Mouse (Mus musculus) kidney, adult 9 months (tissue): ENCODE data around the gene Bahcc1.

Experiments
- DNase-seq: peaks from one replicate; pipeline ENCODE4 v3.0.0; 2022

Bahcc1 gene

DNA sequence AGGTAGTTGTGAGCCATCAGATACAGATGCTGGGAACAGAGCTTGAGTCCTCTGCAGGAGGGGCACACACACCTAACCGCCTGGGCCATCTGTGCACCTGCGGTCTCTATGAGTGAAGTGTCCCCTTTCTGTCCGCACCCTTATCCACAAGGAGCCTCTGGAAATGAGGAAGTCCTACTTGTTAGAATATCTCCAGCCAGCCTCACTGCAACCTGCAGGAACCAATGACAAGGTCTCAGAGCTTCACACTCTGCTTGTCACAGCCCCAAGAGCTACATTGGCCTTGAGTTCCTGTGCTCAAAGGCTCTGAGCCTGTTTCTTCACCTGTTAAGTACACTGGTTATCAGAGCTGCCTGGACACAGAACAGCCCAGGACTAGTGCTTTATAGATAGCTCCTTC lies 30.4 kb downstream of the Bahcc1 start:
- no peak for DNase-seq

DNA sequence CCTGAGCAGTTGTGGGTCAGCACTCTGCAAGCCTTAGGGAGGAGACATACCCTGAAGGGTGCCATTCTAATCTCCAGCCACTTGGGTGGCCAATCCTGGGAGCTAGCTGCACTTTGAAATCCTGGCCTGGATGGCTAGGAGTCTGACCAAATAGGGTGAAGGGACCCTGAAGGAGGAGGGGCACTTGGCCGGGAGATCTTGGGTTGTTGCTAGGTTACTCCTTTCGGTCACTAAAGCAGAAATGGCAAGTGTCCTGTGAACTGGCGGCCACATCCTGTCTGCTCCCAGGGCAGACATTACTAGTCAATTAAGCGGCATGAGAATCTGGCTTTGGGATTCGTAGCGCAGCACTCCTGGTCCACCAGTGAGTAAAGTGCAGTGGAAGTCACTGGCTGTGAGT lies 31.3 kb downstream of the Bahcc1 start:
- DNase-seq: no peak

DNA sequence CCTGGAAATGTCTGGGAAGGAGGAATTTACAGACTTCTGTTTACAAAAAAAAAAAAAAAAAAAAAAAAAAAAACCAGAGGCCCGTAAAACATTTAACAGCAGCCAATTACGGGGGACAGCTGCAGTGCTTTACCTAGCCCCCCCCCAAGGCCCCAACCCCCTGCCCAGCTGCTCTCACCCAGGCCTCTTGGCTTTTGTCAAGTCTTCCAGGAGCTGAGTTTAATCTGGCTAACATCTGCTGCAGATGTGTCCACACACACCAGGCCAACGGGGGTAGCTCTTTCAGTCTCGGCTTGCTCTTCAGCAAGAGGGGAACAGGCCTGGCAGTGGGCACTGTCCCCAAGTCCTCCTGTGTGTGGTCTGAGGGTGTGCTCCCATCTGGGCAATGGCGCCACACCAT lies 32.7 kb downstream of the Bahcc1 start:
- no peak for DNase-seq

DNA sequence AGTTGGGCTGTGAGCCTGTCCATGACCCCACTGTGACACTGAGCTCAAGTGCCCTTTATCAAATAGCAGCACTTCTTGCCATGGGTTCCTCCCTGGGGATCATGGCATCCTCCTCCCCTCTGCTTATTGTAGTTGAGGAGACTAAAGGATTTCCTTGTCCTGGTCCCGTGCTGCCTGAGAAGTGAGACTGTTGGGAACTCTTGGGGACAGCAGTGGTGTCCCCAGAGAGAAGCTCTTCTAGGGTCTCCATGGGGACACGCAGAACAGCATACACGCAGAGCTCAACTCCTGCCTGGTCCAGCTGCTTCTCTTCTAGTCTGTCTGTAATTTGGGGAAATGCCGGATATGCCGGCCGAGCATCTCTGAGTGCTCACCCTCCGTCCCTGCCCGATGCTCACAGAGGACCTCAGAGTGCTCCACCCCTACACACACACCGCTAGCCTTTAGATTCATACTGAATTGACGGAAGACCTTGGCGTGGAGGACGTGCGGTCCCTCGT lies 33.6 kb downstream of the Bahcc1 start:
- no peak for DNase-seq

GRCm38 (mm10) chr11:120267274-120267673 lies 34.5 kb downstream of the Bahcc1 start:
- DNase-seq: no peak

- DNase-seq: no peak
These were observed 34.9 kb downstream of the Bahcc1 start for GRCm38 (mm10) chr11:120267676-120268075.

- no peak for DNase-seq
These were observed 35.6 kb downstream of the Bahcc1 start for GRCm38 (mm10) chr11:120268195-120268967.

DNA sequence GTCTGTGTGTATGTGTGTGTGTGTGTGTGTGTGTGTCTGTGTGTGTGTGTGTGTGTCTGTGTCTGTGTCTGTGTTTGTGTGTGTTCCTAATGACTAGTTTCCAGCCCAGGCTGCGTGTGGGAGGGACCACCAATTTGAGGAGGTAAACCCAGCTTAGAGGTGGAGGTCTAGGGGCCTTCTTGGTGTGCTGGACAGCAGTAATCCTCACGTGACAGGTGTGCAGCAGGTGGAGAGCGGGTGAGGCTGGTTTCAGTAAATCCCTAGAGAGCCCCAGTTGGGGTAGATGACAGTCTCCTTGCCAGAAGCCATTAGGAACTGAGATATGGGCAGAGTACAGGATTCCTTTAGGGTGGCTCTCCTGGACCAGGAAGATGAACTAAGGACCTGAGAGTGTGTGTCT lies 36.3 kb downstream of the Bahcc1 start:
- no peak for DNase-seq

DNA sequence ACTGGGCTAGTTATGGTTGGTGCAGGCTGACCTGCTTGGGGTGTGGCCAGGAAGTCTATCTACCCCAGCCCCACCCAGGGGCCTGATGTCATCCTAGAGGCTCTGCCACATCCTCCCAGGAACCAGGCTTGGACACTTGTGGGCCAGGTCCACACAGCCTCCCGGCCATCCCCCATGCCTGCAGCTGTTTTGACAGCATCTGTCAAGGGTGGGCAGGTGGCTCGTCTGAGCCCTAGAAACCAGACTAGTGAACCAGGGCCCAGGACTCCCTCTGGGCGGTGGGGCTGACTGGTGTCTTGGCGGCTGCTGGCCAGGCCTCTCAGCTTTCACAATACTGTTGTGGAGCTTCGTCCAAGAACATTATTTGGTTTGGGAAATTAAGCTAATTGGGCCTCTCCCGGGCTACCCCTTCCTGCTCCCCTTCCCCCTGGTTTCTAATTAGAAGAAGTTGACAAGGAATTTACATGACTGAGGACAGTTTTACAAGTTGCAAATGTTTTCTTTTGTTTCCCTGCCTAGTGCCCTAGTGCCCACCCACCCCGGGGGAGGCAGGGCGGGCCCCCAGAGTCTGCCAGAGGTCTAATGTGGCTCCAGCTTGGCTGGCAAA lies 36.9 kb downstream of the Bahcc1 start:
- DNase-seq: no peak

- DNase-seq: no peak
These were observed 46.6 kb downstream of the Bahcc1 start for GRCm38 (mm10) chr11:120279335-120279734.

DNA sequence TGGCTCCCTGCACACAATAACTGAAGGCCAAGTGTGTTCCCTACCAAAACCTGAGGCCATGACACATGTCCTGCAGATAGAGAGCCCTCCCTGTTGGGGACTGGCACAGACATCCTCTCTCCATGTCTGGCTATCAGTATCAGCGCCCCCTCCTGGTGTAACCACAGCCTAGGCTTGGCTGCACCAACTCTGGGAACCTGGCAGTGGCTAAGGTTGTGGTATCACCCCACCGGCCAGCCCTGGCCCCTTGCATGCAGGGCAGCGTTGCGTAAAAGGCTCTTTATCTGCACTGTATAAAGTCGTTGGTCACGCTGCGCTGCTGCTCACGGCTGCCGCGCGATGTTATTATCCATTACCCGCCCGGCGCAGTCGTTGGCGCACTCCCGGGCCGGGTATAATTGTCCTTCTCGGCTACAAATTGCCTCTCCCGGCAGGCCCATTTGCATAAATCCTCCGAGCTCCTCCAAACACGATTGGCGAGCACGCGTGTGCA lies 47.6 kb downstream of the Bahcc1 start:
- DNase-seq: peak; percentile 64

DNA sequence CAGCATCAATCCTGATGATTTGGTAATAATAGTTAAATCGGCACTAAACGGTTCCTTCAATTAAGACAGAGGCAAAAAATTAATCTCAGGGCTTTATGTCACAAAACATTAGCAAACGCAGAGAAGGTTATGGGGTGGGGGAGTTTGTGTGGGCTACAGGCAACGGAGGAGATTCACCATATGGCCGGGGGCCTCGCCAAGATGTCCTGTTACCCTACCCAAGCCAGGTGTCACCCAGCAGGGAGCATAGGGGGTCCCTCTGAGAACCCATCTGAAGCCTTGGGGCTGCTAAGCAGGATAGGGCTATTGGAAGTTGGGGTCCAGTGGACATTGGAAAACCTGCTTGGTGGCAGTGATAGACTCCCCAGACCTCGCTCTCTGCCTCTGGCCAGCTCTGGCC lies 48.0 kb downstream of the Bahcc1 start:
- DNase-seq: no peak

- peak; percentile 66 for DNase-seq
These were observed 48.5 kb downstream of the Bahcc1 start for GRCm38 (mm10) chr11:120281197-120281596.

DNA sequence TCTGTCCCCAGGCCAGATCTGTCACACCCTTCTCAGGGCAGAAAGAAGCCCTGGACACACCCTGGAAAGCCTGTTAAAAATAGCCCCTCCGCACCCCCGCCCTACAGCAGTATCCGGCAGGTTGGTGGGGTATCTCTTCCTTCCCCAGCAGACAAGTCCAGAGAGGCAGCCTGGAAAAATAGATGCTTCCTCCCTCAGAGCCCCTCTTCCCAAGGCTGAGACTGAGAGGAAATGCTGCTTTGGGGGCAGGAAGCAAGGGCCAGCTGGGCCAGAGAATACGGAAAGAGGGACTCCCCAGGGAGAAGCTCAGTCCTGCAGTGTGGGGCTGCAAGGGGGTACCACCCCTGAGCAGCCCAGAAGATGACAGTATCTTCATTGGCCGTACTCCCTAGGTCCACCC lies 50.8 kb downstream of the Bahcc1 start:
- peak; percentile 69 for DNase-seq

DNA sequence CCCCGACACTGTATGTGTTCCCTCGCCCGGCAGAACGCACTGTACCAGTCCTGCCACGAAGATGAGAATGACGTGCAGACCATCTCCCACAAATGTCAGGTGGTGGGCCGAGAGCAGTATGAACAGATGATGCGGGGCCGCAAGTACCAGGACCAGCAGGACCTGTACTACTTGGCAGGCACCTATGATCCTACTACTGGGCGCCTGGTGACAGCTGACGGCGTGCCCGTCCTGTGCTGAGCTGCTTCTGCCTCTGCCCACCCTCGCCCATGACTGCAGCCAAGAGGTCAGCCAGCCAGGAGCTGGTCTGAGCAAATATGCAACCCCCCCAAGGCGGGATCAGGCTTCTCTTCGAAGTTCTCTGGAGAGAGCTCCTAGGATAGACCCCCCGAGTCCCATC lies 56.9 kb downstream of the Bahcc1 start:
- no peak for DNase-seq

DNA sequence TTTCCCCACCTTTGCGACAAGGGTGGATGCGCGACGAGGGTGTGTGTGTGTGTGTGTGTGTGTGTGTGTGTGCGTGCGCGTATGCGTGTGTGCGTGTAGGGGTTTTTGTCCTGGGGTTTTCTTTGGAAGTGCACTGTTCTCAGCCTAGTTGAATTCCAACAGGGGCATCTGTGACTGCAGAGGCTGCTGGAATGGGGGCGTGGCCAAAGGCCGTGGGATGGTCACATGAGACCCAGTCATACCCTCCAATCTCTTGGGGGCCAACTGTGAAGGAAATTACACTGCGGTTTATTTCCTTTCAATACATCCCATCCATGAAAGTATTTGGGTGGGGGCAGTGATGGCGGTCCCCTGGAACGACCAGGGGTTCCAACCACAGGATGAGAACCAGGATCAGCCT lies 57.5 kb downstream of the Bahcc1 start:
- DNase-seq: no peak

DNA sequence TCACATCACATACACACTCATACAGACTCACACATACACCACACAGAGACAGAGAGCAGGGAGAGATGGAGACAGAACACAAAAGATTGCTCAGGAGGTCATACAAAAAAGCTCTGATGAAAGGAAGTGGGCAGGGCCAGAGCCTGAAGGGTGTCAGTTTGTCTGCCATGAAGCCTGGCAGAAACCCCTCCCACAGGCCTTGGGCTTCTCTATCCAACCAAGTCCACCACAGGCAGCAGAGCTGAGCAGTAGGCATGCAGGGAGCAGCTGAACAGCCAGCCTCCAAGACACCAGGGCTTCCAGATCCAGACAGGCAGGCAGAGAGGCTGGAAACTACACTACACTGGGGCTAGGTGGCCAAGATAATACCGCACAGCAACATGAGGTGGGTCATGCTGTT lies 61.0 kb downstream of the Bahcc1 start:
- no peak for DNase-seq

- no peak for DNase-seq
These were observed 63.8 kb downstream of the Bahcc1 start for GRCm38 (mm10) chr11:120296305-120297144.

- DNase-seq: no peak
These were observed 65.0 kb downstream of the Bahcc1 start for GRCm38 (mm10) chr11:120297767-120298166.

DNA sequence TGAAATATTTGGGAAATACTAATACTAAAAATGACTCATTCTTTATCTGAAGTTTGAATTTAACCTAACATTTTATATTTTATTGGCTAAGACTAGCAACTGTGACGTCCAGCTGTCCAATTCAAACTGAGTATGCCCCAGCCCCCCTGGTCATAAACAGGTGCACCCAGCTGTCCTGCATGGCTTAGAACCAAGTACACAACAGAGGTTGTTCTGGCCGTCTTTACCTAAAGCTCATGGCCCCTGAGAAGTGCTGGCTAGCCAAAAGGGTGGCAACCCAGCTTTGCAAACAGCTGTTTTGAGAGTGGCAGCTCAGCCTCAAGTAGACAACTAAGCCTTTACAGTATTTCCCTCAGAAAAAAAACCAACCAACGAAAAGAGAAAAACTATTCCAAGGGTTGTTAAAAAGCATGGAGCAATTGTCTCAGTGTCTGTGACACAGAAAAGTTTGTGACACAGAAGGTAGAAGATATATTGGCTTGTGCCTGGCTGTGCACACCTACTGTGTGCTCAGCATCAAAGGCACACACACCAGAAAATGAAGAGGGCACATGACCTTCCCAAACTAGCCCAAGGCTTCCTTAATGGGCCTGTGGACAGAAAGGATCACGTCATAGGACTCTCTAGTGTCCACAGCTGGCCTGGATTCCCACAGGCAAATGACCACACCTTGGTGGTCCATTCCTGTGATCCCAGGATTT lies 65.8 kb downstream of the Bahcc1 start:
- no peak for DNase-seq

DNA sequence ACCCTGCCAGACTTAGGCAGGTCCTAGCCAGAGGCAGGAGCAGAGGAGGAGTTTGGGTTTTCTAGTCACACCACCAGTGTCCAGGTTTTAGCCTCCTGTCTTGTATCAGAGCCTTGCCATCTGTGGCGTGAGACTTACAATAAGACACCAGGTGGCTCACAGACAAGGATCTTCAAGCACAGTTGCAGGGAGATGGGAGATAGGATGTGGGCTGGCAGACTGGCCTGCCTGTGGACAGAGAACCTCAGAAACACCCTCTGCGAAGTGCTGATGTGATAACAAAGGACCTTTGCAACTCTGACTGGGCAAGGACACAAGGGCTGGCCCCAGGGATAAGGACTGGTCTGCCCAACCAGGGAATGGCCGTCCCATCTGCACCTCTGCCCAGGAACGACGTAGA lies 66.7 kb downstream of the Bahcc1 start:
- no peak for DNase-seq

- DNase-seq: no peak
These were observed 70.4 kb downstream of the Bahcc1 start for GRCm38 (mm10) chr11:120303119-120303518.
